Mouse (Mus musculus): ENCODE data around the gene 4430402I18Rik. TPM values are rescaled to one million over a fixed set of nuclear protein-coding genes. Genes with fewer than 3 reads are reported as not detected.

The 4430402I18Rik gene
- polyA plus RNA-seq, 1 experiment: 1.5 TPM

DNA sequence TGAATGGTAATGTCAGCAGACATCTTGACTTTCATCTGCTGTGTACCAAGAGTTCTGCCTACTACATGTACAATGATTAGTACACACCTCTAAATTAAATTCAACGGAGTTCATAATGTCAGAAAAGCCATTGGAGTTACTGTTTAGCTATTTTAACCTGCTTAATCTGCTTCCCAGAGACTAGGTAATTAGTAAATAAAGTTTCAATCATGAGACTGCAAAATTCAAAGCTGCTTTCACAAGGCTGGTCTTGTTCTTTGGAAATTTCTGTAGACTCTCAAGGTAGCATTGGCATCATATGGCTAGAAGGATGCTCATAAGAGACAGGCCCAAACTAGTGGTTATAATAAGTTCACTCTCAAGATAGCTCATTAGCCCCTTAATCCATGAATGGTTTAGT is 112.8 kb downstream of the 4430402I18Rik start:
- WGBS: 90% methylated on average over 1 of the region's 1 CpGs
- H3K36me3 ChIP-seq (ENCODE audit: control insufficient read depth, insufficient read depth, low read length): no peaks in the 10 kb centered on the region
- no peak for DNase-seq
- no peak overlapping the region for H3K4me3 ChIP-seq (ENCODE audit: control insufficient read depth, insufficient read depth, low read length)
- TF ChIP-seq CTCF (IDR thresholded peaks at IDR 0.05; ENCODE audit: borderline replicate concordance, control insufficient read depth, extremely low read depth, insufficient read depth, low read length, poor library complexity): no peak
- TF ChIP-seq POLR2A (IDR thresholded peaks at IDR 0.05; ENCODE audit: control insufficient read depth, extremely low read depth, insufficient read depth, low read length, poor library complexity): no peak
- H3K27me3 ChIP-seq (ENCODE audit: control insufficient read depth, insufficient read depth, low read length): no peaks in the 10 kb centered on the region
- H3K27ac ChIP-seq (ENCODE audit: control insufficient read depth, insufficient read depth, low read length): no peak overlapping the region
- H3K4me1 ChIP-seq (replicated peaks; ENCODE audit: control insufficient read depth, insufficient read depth, low read length): no peaks in the 10 kb centered on the region

DNA sequence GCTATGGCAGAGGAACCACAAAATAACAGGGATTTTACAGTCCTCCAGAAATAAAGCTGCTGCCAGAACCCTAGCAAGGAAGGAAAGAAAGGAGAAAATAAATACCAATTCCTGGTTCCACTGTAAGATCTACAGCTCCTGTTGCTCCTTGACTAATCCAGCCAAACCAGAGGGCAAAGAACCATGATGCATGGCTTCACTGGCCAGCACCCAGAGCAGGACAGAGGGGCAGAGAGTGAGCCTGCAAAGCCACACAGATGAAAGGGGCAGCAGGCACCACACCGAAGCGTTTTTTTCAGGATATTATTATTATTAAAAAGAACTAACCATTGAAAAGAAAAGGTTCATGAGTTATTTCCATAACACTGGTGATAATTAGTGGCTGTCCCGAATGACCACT is 115.6 kb downstream of the 4430402I18Rik start:
- no peak overlapping the region for H3K4me3 ChIP-seq (ENCODE audit: control insufficient read depth, insufficient read depth, low read length)
- H3K27ac ChIP-seq (ENCODE audit: control insufficient read depth, insufficient read depth, low read length): no peak overlapping the region
- no peak for DNase-seq
- 88% methylated on average over 3 of the region's 3 CpGs for WGBS
- no peaks in the 10 kb centered on the region for H3K36me3 ChIP-seq (ENCODE audit: control insufficient read depth, insufficient read depth, low read length)
- H3K4me1 ChIP-seq (replicated peaks; ENCODE audit: control insufficient read depth, insufficient read depth, low read length): no peaks in the 10 kb centered on the region
- TF ChIP-seq POLR2A (IDR thresholded peaks at IDR 0.05; ENCODE audit: control insufficient read depth, extremely low read depth, insufficient read depth, low read length, poor library complexity): no peak
- no peak for TF ChIP-seq CTCF (IDR thresholded peaks at IDR 0.05; ENCODE audit: borderline replicate concordance, control insufficient read depth, extremely low read depth, insufficient read depth, low read length, poor library complexity)
- H3K27me3 ChIP-seq (ENCODE audit: control insufficient read depth, insufficient read depth, low read length): no peaks in the 10 kb centered on the region

DNA sequence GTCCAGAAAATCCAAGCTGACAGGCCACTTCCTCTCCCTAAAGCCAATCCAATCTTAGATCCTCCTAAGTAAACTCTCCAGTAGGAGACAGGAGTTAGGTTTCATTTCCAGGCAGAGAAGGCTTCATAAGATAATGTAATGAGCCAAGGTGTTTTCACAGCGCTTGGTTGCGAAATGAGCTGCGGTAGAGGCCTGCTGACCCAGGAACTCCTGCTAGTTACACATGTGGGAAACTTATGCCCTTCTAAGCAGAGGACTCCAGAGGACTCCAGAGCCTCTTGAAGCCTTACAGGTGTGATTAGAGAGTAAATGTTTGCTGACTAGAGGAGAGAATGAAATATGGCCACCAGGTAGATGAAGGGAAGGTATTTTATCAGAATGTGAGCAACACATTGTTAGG is 117.1 kb downstream of the 4430402I18Rik start:
- Histone ChIP-seq H3K4me1 (replicated peaks; ENCODE audit: control insufficient read depth, insufficient read depth, low read length) (no peaks in the 10 kb centered on the region), H3K4me3 (ENCODE audit: control insufficient read depth, insufficient read depth, low read length) (no peak overlapping the region)
- WGBS: 91% methylated on average over 3 of the region's 3 CpGs

DNA sequence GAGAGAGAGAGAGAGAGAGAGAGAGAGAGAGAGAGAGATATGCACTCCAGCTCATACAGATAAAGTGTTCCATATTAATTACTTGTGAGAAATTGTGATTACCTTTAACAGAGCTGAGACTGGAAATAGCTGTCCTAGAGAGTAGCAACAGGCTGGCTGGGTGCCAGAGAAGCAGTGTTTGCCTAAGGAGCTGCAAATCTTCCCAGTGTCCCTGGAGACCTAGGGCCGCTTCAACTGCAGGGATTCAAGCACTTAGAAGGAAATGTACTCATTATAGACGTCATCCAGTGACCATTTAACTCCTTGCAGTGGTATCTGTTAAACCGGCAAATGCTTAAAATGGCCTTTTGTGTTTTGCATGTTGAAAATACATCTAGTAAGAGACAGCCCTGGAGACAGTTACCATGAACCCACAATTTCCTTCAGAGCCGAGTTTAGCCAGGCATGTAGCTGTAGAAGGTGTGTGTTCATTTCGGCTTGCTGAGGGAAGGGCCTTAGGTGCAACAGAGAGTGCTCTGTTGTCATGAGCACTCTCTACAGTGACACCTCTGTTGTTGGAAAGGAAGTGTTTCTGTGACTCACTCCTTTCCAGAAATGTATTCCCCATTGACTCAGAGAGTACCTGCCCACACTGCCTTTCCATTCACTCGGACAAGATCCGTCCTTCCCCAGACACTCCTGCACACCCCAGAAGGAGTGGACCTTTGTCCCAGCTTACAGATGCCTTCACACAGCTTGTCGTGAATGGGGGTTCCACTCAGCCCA is 122.5 kb downstream of the 4430402I18Rik start:
- WGBS: 83% methylated on average over 8 of the region's 8 CpGs
- TF ChIP-seq CTCF (IDR thresholded peaks at IDR 0.05; ENCODE audit: borderline replicate concordance, control insufficient read depth, extremely low read depth, insufficient read depth, low read length, poor library complexity) (no peak), POLR2A (IDR thresholded peaks at IDR 0.05; ENCODE audit: control insufficient read depth, extremely low read depth, insufficient read depth, low read length, poor library complexity) (no peak)
- DNase-seq: no peak

More for the DNA sequence above, 117.1 kb downstream of the 4430402I18Rik start:
- Histone ChIP-seq H3K27me3 (ENCODE audit: control insufficient read depth, insufficient read depth, low read length) (no peaks in the 10 kb centered on the region), H3K27ac (ENCODE audit: control insufficient read depth, insufficient read depth, low read length) (no peak overlapping the region), H3K36me3 (ENCODE audit: control insufficient read depth, insufficient read depth, low read length) (no peaks in the 10 kb centered on the region)
- TF ChIP-seq POLR2A (IDR thresholded peaks at IDR 0.05; ENCODE audit: control insufficient read depth, extremely low read depth, insufficient read depth, low read length, poor library complexity): no peak
- TF ChIP-seq CTCF (IDR thresholded peaks at IDR 0.05; ENCODE audit: borderline replicate concordance, control insufficient read depth, extremely low read depth, insufficient read depth, low read length, poor library complexity): no peak
- no peak for DNase-seq

More for the DNA sequence above, 122.5 kb downstream of the 4430402I18Rik start:
- Histone ChIP-seq H3K4me3 (ENCODE audit: control insufficient read depth, insufficient read depth, low read length) (no peak overlapping the region), H3K27me3 (ENCODE audit: control insufficient read depth, insufficient read depth, low read length) (no peaks in the 10 kb centered on the region), H3K27ac (ENCODE audit: control insufficient read depth, insufficient read depth, low read length) (no peak overlapping the region), H3K4me1 (replicated peaks; ENCODE audit: control insufficient read depth, insufficient read depth, low read length) (no peaks in the 10 kb centered on the region), H3K36me3 (ENCODE audit: control insufficient read depth, insufficient read depth, low read length) (no peaks in the 10 kb centered on the region)

Other genes starting within 250 kb of the 4430402I18Rik start
- gene Slc1a1, start 132.8 kb downstream of the 4430402I18Rik start, polyA plus RNA-seq (2012; rRNA removed): 0.41 and 0.51 TPM in 2 replicates
- 12.0 and 18.4 TPM in 2 replicates for gene Plpp6, start 3.8 kb downstream of the 4430402I18Rik start, polyA plus RNA-seq (2012; rRNA removed)
- gene Cdc37l1, start 22.6 kb upstream of the 4430402I18Rik start, polyA plus RNA-seq (2012; rRNA removed): 21.4 and 26.0 TPM in 2 replicates
- gene Ak3, start 80.2 kb upstream of the 4430402I18Rik start, polyA plus RNA-seq (2012; rRNA removed): 43.3 and 50.9 TPM in 2 replicates
- gene Rcl1, start 133.6 kb upstream of the 4430402I18Rik start, polyA plus RNA-seq (2012; rRNA removed): 14.4 and 20.4 TPM in 2 replicates

All from thymus, adult 2 months (tissue).